Mouse (Mus musculus): ENCODE measurements around the gene Prss22.

GRCm38 (mm10) chr17:23995421-23995820 lies 2.5 kb downstream of the Prss22 start:
- TF ChIP-seq CTCF (IDR thresholded peaks at IDR 0.05; ENCODE audit: borderline replicate concordance, insufficient read depth, low read length) = no peak
- no peak for TF ChIP-seq POLR2A (IDR thresholded peaks at IDR 0.05; ENCODE audit: low read depth, low read length)
